Mouse (Mus musculus): Measurements from ENCODE around the gene Ubp1.

DNA sequence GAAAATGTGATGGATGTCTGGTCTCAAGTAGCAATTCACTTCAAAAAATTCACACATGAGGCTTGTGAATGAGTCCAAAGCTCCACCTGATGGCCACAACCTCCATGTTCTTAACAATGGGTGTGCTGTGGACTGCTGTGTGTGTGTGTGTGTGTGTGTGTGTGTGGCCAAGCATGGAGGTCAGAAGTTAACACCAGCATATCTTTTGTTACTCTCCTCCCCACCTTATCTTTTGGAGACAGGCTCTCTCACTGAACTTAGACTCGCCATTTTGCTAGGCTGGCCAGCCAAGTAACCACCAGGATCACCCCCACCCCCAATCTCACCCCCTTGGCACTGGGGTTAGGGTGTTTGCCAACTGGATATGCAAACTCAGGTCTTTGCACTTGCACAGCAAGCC lies 83.3 kb downstream of the Ubp1 start:
- no peak for TF ChIP-seq POLR2A (IDR thresholded peaks at IDR 0.05; ENCODE audit: borderline replicate concordance, extremely low read depth, insufficient read depth, insufficient read length, poor library complexity, severe bottlenecking)
- no peak for TF ChIP-seq CTCF (IDR thresholded peaks at IDR 0.05; ENCODE audit: borderline replicate concordance, extremely low read depth, insufficient read depth, insufficient read length)
